Mouse (Mus musculus) intestine, embryonic 16.5 days (tissue): Measurements from ENCODE around the gene Igfbp5. TPM values are rescaled to one million over a fixed set of nuclear protein-coding genes. Genes with fewer than 3 reads are reported as not detected.
A peak's percentile ranks its signal among the peaks of the same experiment; 100 is the strongest.

Source experiments
- ATAC-seq: fragments of 200-750 bp; cut with Nextera tagmentation; 2 replicates; pipeline ENCODE4 v1.8.0; 2017; ENCODE audit warnings: moderate TSS enrichment, moderate library complexity
- H3K27ac ChIP-seq: fragments of 300-500 bp; sonication (generic); 2 replicates; pipeline ENCODE4 v1.5.1; 2014; ENCODE audit warnings: mild to moderate bottlenecking, low read length
- H3K27me3 ChIP-seq: fragments of 300-500 bp; sonication (generic); replicated peaks from 2 replicates; pipeline ENCODE4 v1.6.1; 2014; ENCODE audit warnings: low read length, control low read depth, mixed read lengths; ENCODE audit not compliant: control insufficient read depth, insufficient read depth
- H3K36me3 ChIP-seq: fragments of 300-500 bp; sonication (generic); 2 replicates; pipeline ENCODE4 v1.6.1; 2014; ENCODE audit warnings: low read length, control low read depth; ENCODE audit not compliant: control insufficient read depth, insufficient read depth
- H3K4me1 ChIP-seq: fragments of 300-500 bp; sonication (generic); 2 replicates; pipeline ENCODE4 v1.6.1; 2014; ENCODE audit warnings: low read length, control low read depth, mixed read lengths; ENCODE audit not compliant: control insufficient read depth, insufficient read depth
- H3K4me2 ChIP-seq: fragments of 300-500 bp; sonication (generic); 2 replicates; pipeline ENCODE4 v1.6.1; 2014; ENCODE audit warnings: low read depth, low read length, control low read depth
- H3K4me3 ChIP-seq: fragments of 300-500 bp; sonication (generic); 2 replicates; pipeline ENCODE4 v1.5.1; 2014; ENCODE audit warnings: mild to moderate bottlenecking, low read length
- H3K9ac ChIP-seq: fragments of 300-500 bp; sonication (generic); 2 replicates; pipeline ENCODE4 v1.6.1; 2014; ENCODE audit warnings: low read depth, low read length
- H3K9me3 ChIP-seq: fragments of 300-500 bp; sonication (generic); 2 replicates; pipeline ENCODE4 v1.6.1; 2016; ENCODE audit warnings: low read length, control low read depth; ENCODE audit not compliant: control insufficient read depth
- WGBS: fragments of 180-500 bp; shearing (Covaris S2); extraction: QIAGEN DNeasy Blood & Tissue Kit; methylation state at CpG from one replicate; pipeline ENCODE4 v1.1.7; 2014; 5-methylcytosine and 5-hydroxymethylcytosine counted together
- polyA plus RNA-seq: library from polyadenylated mRNA; unstranded; fragments of >200 nt; fragmentation: Nextera tagmentation; extraction: Ambion mirVana; gene quantifications from 2 replicates; pipeline ENCODE4 v1.2.1, GENCODE M21; 2015

The Igfbp5 gene
- polyA plus RNA-seq, 1 experiment from 2014 or later, result 25.7 TPM

GRCm38 (mm10) chr1:72871337-72871696 lies 3.4 kb downstream of the Igfbp5 start:
- no peaks in the 10 kb centered on the region for H3K9me3 ChIP-seq
- peak overlapping the region; percentile 5; the same call in 1 of the 2 replicates for H3K27ac ChIP-seq
- H3K9ac ChIP-seq, result peak overlapping the region; percentile 46
- ATAC-seq, result no peak; the same call in 1 of the 2 replicates
- H3K27me3 ChIP-seq, result no peaks in the 10 kb centered on the region; the same call in 1 of the 2 replicates
- peak overlapping the region; percentile 53 for H3K4me3 ChIP-seq
- H3K36me3 ChIP-seq, result no peaks in the 10 kb centered on the region
- peak overlapping the region; percentile 92 for H3K4me2 ChIP-seq
- peaks cover 25% of the 10 kb centered on the region for H3K4me1 ChIP-seq
- WGBS, result 0% methylated on average over 6 of the region's 6 CpGs

- peak; percentile 54 for ATAC-seq
- Histone ChIP-seq H3K4me3 (peak overlapping the region; percentile 53), H3K36me3 (no peaks in the 10 kb centered on the region), H3K4me1 (peaks cover 25% of the 10 kb centered on the region), H3K4me2 (peak overlapping the region; percentile 92), H3K27ac (peak overlapping the region; percentile 46), H3K9me3 (no peaks in the 10 kb centered on the region), H3K27me3 (no peaks in the 10 kb centered on the region; the same call in 1 of the 2 replicates), H3K9ac (peak overlapping the region; percentile 45)
- 2% methylated on average over 20 of the region's 20 CpGs for WGBS
These were observed 3.9 kb downstream of the Igfbp5 start for GRCm38 (mm10) chr1:72870615-72871336.

- ATAC-seq, result peak; percentile 63
- no peaks in the 10 kb centered on the region for H3K36me3 ChIP-seq
- peak overlapping the region; percentile 46 for H3K27ac ChIP-seq
- WGBS, result 6% methylated on average over 22 of the region's 22 CpGs
- peak overlapping the region; percentile 44 for H3K9ac ChIP-seq
- peak overlapping the region; percentile 53 for H3K4me3 ChIP-seq
- no peaks in the 10 kb centered on the region; the same call in 1 of the 2 replicates for H3K27me3 ChIP-seq
- peaks cover 25% of the 10 kb centered on the region for H3K4me1 ChIP-seq
- H3K9me3 ChIP-seq, result no peaks in the 10 kb centered on the region
- peak overlapping the region; percentile 92 for H3K4me2 ChIP-seq
These were observed 4.7 kb downstream of the Igfbp5 start for GRCm38 (mm10) chr1:72869681-72870614.

- no peak overlapping the region for H3K4me3 ChIP-seq
- H3K9me3 ChIP-seq, result no peaks in the 10 kb centered on the region
- H3K27me3 ChIP-seq, result no peaks in the 10 kb centered on the region; the same call in 1 of the 2 replicates
- ATAC-seq, result no peak
- H3K27ac ChIP-seq, result no peak overlapping the region
- H3K36me3 ChIP-seq, result no peaks in the 10 kb centered on the region
- no peak overlapping the region for H3K4me2 ChIP-seq
- H3K4me1 ChIP-seq, result peaks cover 25% of the 10 kb centered on the region
- no peak overlapping the region for H3K9ac ChIP-seq
These were observed 5.4 kb downstream of the Igfbp5 start for GRCm38 (mm10) chr1:72869275-72869674.

GRCm38 (mm10) chr1:72868429-72869215 lies 6.1 kb downstream of the Igfbp5 start:
- Histone ChIP-seq H3K9me3 (no peaks in the 10 kb centered on the region), H3K36me3 (no peaks in the 10 kb centered on the region), H3K4me3 (no peak overlapping the region), H3K9ac (no peak overlapping the region), H3K4me1 (peaks cover 25% of the 10 kb centered on the region), H3K27me3 (no peaks in the 10 kb centered on the region; the same call in 1 of the 2 replicates), H3K27ac (no peak overlapping the region), H3K4me2 (no peak overlapping the region)
- 77% methylated on average over 10 of the region's 10 CpGs for WGBS
- ATAC-seq, result no peak

- WGBS, result 57% methylated on average over 1 of the region's 1 CpGs
- Histone ChIP-seq H3K36me3 (no peaks in the 10 kb centered on the region), H3K27me3 (no peaks in the 10 kb centered on the region; the same call in 1 of the 2 replicates), H3K4me1 (peaks cover 17% of the 10 kb centered on the region), H3K27ac (no peak overlapping the region), H3K9ac (no peak overlapping the region), H3K4me3 (no peak overlapping the region), H3K9me3 (no peaks in the 10 kb centered on the region), H3K4me2 (no peak overlapping the region)
- no peak for ATAC-seq
These were observed 7.3 kb downstream of the Igfbp5 start for GRCm38 (mm10) chr1:72867346-72867745.

GRCm38 (mm10) chr1:72866417-72866816 lies 8.3 kb downstream of the Igfbp5 start:
- H3K4me2 ChIP-seq, result no peak overlapping the region
- H3K4me3 ChIP-seq, result no peak overlapping the region
- no peak for ATAC-seq
- H3K9me3 ChIP-seq, result no peaks in the 10 kb centered on the region
- no peak overlapping the region for H3K27ac ChIP-seq
- peaks cover 11% of the 10 kb centered on the region for H3K4me1 ChIP-seq
- no peaks in the 10 kb centered on the region for H3K36me3 ChIP-seq
- no peak overlapping the region for H3K9ac ChIP-seq
- H3K27me3 ChIP-seq, result no peaks in the 10 kb centered on the region
- 66% methylated on average over 5 of the region's 5 CpGs for WGBS

GRCm38 (mm10) chr1:72865900-72866299 lies 8.8 kb downstream of the Igfbp5 start:
- peaks cover 9% of the 10 kb centered on the region for H3K4me1 ChIP-seq
- H3K9me3 ChIP-seq, result no peaks in the 10 kb centered on the region
- WGBS, result 24% methylated on average over 6 of the region's 6 CpGs
- H3K27ac ChIP-seq, result no peak overlapping the region
- H3K4me2 ChIP-seq, result no peak overlapping the region
- ATAC-seq, result no peak
- H3K4me3 ChIP-seq, result no peak overlapping the region
- H3K9ac ChIP-seq, result no peak overlapping the region
- H3K36me3 ChIP-seq, result no peaks in the 10 kb centered on the region
- no peaks in the 10 kb centered on the region for H3K27me3 ChIP-seq

GRCm38 (mm10) chr1:72864272-72864671 lies 10.4 kb downstream of the Igfbp5 start:
- Histone ChIP-seq H3K4me2 (no peak overlapping the region), H3K36me3 (no peaks in the 10 kb centered on the region), H3K9ac (no peak overlapping the region), H3K4me1 (no peaks in the 10 kb centered on the region), H3K27ac (no peak overlapping the region), H3K4me3 (no peak overlapping the region), H3K27me3 (no peaks in the 10 kb centered on the region), H3K9me3 (no peaks in the 10 kb centered on the region)
- no peak for ATAC-seq
- 67% methylated on average over 3 of the region's 3 CpGs for WGBS
